13 mouse cellular contexts compared by ENCODE assay signal in the genomic region with DNA sequence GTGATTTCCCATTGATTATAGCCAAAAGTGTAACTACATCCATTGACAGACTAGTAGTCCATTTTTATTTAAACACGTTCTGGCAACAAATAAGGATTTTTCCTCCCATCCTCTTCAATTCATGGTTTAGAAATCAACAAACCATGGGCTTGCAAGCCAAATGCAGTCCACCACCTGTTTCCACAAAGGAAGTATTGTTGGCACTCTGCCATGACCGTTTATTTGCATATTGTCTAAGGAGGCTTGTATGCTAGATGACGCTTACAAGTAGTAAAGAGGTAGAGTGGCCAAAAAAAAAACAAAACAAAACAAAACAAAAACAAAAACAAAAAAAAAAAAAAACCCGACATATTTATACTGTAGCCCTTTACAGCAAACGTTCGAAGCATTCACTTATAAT. TPM values are rescaled to one million over a fixed set of nuclear protein-coding genes. Genes with fewer than 3 reads are reported as not detected.
DNase-seq lines count a peak whose midpoint lies in the region; ATAC-seq and TF ChIP-seq lines count a peak whose summit lies in the region.
"Had no signal": no experiment of that assay in that cellular context is flagged by ENCODE, and none has a peak within 500 bp of the region (broad histone marks: within the 10 kb centered on the region; RNA-seq: fewer than 3 reads in every experiment).

No protein-coding gene starts in this region.

- H3K4me2 ChIP-seq in forebrain, postnatal 0 days (ENCODE audit: low read depth) = no peak overlapping the region
- H3K4me2 ChIP-seq in forebrain, embryonic 12.5 days = no peak overlapping the region
- H3K4me2 ChIP-seq in kidney, embryonic 14.5 days (replicated peaks; ENCODE audit: low read depth, low read length) = no peak overlapping the region
- no peak overlapping the region for H3K4me2 ChIP-seq in embryonic facial prominence, embryonic 14.5 days (ENCODE audit: low read depth, low read length)
- H3K4me2 ChIP-seq: limb, embryonic 15.5 days had no signal

- no peaks in the 10 kb centered on the region for H3K9me3 ChIP-seq in forebrain, postnatal 0 days (ENCODE audit: low read length)
- H3K9me3 ChIP-seq in forebrain, embryonic 12.5 days = no peaks in the 10 kb centered on the region
- no peaks in the 10 kb centered on the region for H3K9me3 ChIP-seq in kidney, embryonic 14.5 days (ENCODE audit: control insufficient read depth, low read length)
- H3K9me3 ChIP-seq in embryonic facial prominence, embryonic 14.5 days (ENCODE audit: control insufficient read depth, low read length) = no peaks in the 10 kb centered on the region
- H3K9me3 ChIP-seq: limb, embryonic 15.5 days had no signal

- 18% methylated on average over 6 of the region's 6 CpGs for WGBS in forebrain, postnatal 0 days
- WGBS in forebrain, embryonic 12.5 days = 58% methylated on average over 6 of the region's 6 CpGs
- 62% methylated on average over 6 of the region's 6 CpGs for WGBS in kidney, embryonic 14.5 days
- WGBS in embryonic facial prominence, embryonic 14.5 days = 58% methylated on average over 6 of the region's 6 CpGs

- DNase-seq in forebrain, postnatal 0 days = peak; percentile 60
- DNase-seq in kidney, postnatal 36 days = peak; percentile 7 to 21
- DNase-seq in A20 (ENCODE audit: low read depth, low spot score) = peak; percentile 64
- peak; percentile 70 for DNase-seq in embryonic facial prominence, embryonic 14.5 days (ENCODE audit: low spot score)
- DNase-seq in adrenal gland, adult 18-20 months (ENCODE audit: low spot score in 2 of 2) = no peak
- no peak for DNase-seq in left cerebral cortex, postnatal 25 days (ENCODE audit: low spot score in 2 of 2)
- DNase-seq: lung, postnatal 4 days had no signal

- intact Hi-C loops in left cerebral cortex, postnatal 25 days (cut with DNase I) = no loop called here

- no peaks in the 10 kb centered on the region for H3K4me1 ChIP-seq in forebrain, postnatal 0 days (ENCODE audit: insufficient read depth)
- H3K4me1 ChIP-seq in forebrain, embryonic 12.5 days = no peaks in the 10 kb centered on the region
- H3K4me1 ChIP-seq in kidney, embryonic 14.5 days (ENCODE audit: control insufficient read depth, insufficient read depth, low read length) = no peaks in the 10 kb centered on the region
- no peaks in the 10 kb centered on the region for H3K4me1 ChIP-seq in embryonic facial prominence, embryonic 14.5 days (ENCODE audit: control insufficient read depth, insufficient read depth, low read length)

- H3K4me3 ChIP-seq in forebrain, postnatal 0 days (ENCODE audit: low read depth, low read length) = no peak overlapping the region
- no peak overlapping the region for H3K4me3 ChIP-seq in forebrain, embryonic 12.5 days (replicated peaks)
- no peak overlapping the region for H3K4me3 ChIP-seq in kidney, embryonic 14.5 days (ENCODE audit: low read length)
- H3K4me3 ChIP-seq in embryonic facial prominence, embryonic 14.5 days (ENCODE audit: low read depth, low read length) = no peak overlapping the region
- H3K4me3 ChIP-seq: limb, embryonic 15.5 days had no signal

- H3K9ac ChIP-seq in forebrain, postnatal 0 days = no peak overlapping the region
- no peak overlapping the region for H3K9ac ChIP-seq in forebrain, embryonic 12.5 days
- H3K9ac ChIP-seq in kidney, embryonic 14.5 days (ENCODE audit: low read depth, low read length) = no peak overlapping the region
- H3K9ac ChIP-seq in embryonic facial prominence, embryonic 14.5 days (ENCODE audit: low read depth, low read length) = no peak overlapping the region
- H3K9ac ChIP-seq: limb, embryonic 15.5 days had no signal

- no peak overlapping the region for H3K27ac ChIP-seq in forebrain, postnatal 0 days (ENCODE audit: low read depth, low read length)
- H3K27ac ChIP-seq in forebrain, embryonic 12.5 days = no peak overlapping the region
- no peak overlapping the region for H3K27ac ChIP-seq in kidney, embryonic 14.5 days (ENCODE audit: low read depth, low read length)
- H3K27ac ChIP-seq in embryonic facial prominence, embryonic 14.5 days (replicated peaks; ENCODE audit: low read depth, low read length) = no peak overlapping the region
- H3K27ac ChIP-seq: limb, embryonic 15.5 days had no signal

- H3K27me3 ChIP-seq in forebrain, postnatal 0 days (ENCODE audit: insufficient read depth, low read length) = no peaks in the 10 kb centered on the region
- H3K27me3 ChIP-seq in forebrain, embryonic 12.5 days = no peaks in the 10 kb centered on the region
- no peaks in the 10 kb centered on the region for H3K27me3 ChIP-seq in kidney, embryonic 14.5 days (ENCODE audit: control insufficient read depth, insufficient read depth, low read length)
- H3K27me3 ChIP-seq in embryonic facial prominence, embryonic 14.5 days (replicated peaks; ENCODE audit: control insufficient read depth, insufficient read depth, low read length) = no peaks in the 10 kb centered on the region
- H3K27me3 ChIP-seq: limb, embryonic 15.5 days had no signal

- TF ChIP-seq CTCF in forebrain, postnatal 0 days (IDR thresholded peaks at IDR 0.05; ENCODE audit: low read depth) = no peak

- H3K36me3 ChIP-seq in forebrain, postnatal 0 days (ENCODE audit: insufficient read depth) = no peaks in the 10 kb centered on the region
- H3K36me3 ChIP-seq in forebrain, embryonic 12.5 days (replicated peaks) = no peaks in the 10 kb centered on the region
- no peaks in the 10 kb centered on the region for H3K36me3 ChIP-seq in kidney, embryonic 14.5 days (ENCODE audit: control insufficient read depth, insufficient read depth, low read length)
- H3K36me3 ChIP-seq in embryonic facial prominence, embryonic 14.5 days (ENCODE audit: control insufficient read depth, insufficient read depth, low read length) = no peaks in the 10 kb centered on the region
- H3K36me3 ChIP-seq: limb, embryonic 15.5 days had no signal

- ATAC-seq in forebrain, postnatal 0 days = peak; percentile 41; the same call in 1 of the 2 replicates
- no peak for ATAC-seq in forebrain, embryonic 12.5 days (ENCODE audit: low FRiP score)
- no peak for ATAC-seq in kidney, embryonic 14.5 days (ENCODE audit: low FRiP score, low TSS enrichment)
- no peak for ATAC-seq in embryonic facial prominence, embryonic 14.5 days (ENCODE audit: low read depth)
- ATAC-seq: activated CD4-positive, CD25-positive, alpha-beta regulatory T cell, adult 4 months had no signal

RNA-seq across cellular contexts. Expression of gene Rap2b, which starts 3.3 kb away (rescaled TPM):
- 7.4 and 9.7 TPM in 2 replicates for total RNA-seq in forebrain, postnatal 0 days (2014; rRNA removed)
- 16.6 and 21.2 TPM in 2 replicates for polyA plus RNA-seq in forebrain, postnatal 0 days (2015; fragmentation: Nextera tagmentation; extraction: Ambion mirVana)
- 15.7 and 16.7 TPM in 2 replicates for polyA plus RNA-seq in forebrain, embryonic 12.5 days (2016; fragmentation: Nextera tagmentation; extraction: Ambion mirVana)
- polyA plus RNA-seq in kidney, embryonic 14.5 days (2014; fragmentation: Nextera tagmentation; extraction: Ambion mirVana) = 8.0 and 8.4 TPM in 2 replicates
- polyA plus RNA-seq in embryonic facial prominence, embryonic 14.5 days (2014; fragmentation: Nextera tagmentation; extraction: Ambion mirVana) = 15.7 and 16.5 TPM in 2 replicates
- total RNA-seq in adrenal gland, adult 18-20 months (2021) = 1 to 10 TPM; 3.0 to 3.6 TPM
- total RNA-seq in left cerebral cortex, postnatal 25 days (2021) = 10 to 100 TPM; 41.7 to 46.3 TPM

RNA-seq across cellular contexts. Expression of gene B430305J03Rik, which starts 7.6 kb away (rescaled TPM):
- total RNA-seq in forebrain, postnatal 0 days (2014; rRNA removed) = 1.4 and 2.8 TPM in 2 replicates
- polyA plus RNA-seq in forebrain, postnatal 0 days (2015; fragmentation: Nextera tagmentation; extraction: Ambion mirVana) = not detected in 2 replicates
- polyA plus RNA-seq in forebrain, embryonic 12.5 days (2016; fragmentation: Nextera tagmentation; extraction: Ambion mirVana) = not detected in 2 replicates
- polyA plus RNA-seq in kidney, embryonic 14.5 days (2014; fragmentation: Nextera tagmentation; extraction: Ambion mirVana) = not detected in 2 replicates
- not detected in 2 replicates for polyA plus RNA-seq in embryonic facial prominence, embryonic 14.5 days (2014; fragmentation: Nextera tagmentation; extraction: Ambion mirVana)
- total RNA-seq in adrenal gland, adult 18-20 months (2021) = under 1 TPM; 0.10 to 0.13 TPM
- 1 to 10 TPM; 2.4 to 2.7 TPM for total RNA-seq in left cerebral cortex, postnatal 25 days (2021)
- polyA plus RNA-seq: activated CD4-positive, CD25-positive, alpha-beta regulatory T cell, adult 4 months; heart, postnatal 0 days; limb, embryonic 15.5 days; stomach, embryonic 16.5 days had no signal

Comparison
In these comparisons a context has a peak if more than half of its experiments do, and no peak if none do; other contexts are left out.
1. DNase-seq: peak in forebrain, postnatal 0 days (single experiment), kidney, postnatal 36 days (2 of 2), A20 (single experiment) and embryonic facial prominence, embryonic 14.5 days (single experiment); none in adrenal gland, adult 18-20 months (0 of 2) and left cerebral cortex, postnatal 25 days (0 of 2).